Mouse (Mus musculus) gastrocnemius, adult 18-20 months (tissue): Measurements from ENCODE around the gene Marveld1. TPM values are rescaled to one million over a fixed set of nuclear protein-coding genes. Genes with fewer than 3 reads are reported as not detected.

Source experiments
- DNase-seq: peaks from one replicate; pipeline ENCODE4 v3.0.0; 2021; ENCODE audit warnings: low spot score
- total RNA-seq, 2 experiments: library from RNA; stranded (reverse); gene quantifications; 2 replicates each; pipeline ENCODE4 v1.2.3; 2021

The Marveld1 gene
- total RNA-seq, 2 experiments from 2014 or later: 5.3 to 6.9 TPM

- no peak for DNase-seq
Observed at GRCm38 (mm10) chr19:42138517-42139285, 8.5 kb upstream of the Marveld1 start.

DNA sequence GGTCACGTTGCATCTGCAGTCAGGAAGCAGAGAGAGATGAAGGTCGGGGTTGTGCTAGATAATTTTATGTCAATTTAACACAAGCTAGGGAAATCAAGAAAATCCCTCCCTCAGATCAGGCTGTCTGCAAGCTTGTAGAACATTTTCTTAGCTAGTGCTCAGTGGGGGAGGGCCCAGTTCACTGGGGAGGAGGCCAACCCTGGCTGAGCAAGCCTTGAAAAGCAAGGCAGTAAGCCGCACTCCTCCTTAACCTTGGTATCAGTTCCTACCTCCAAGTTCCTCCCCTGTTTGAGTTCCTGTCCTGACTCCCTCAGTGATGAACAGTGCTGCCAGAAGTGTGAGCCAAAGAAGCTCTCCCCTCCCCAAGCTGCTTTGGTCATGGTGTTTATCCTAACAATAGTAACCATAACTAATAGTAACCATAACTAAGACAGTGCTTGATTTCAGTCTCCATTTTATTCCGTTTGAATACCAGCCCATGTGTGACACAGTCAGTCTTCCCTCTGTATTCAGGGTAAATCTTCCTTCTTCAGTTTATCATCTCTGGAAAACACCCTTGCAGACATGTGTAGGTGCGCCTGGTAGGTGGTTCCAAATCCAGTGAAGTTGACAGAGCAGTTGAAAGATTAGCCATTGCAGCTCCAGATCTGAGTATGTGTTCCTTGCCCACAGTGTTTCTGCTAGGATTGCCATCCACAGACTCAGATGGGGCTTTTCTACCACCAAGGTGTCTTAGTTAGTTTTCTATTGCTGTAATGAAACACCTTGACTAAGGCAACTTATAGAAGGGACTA, 7.3 kb upstream of the Marveld1 start:
- DNase-seq: no peak

GRCm38 (mm10) chr19:42141998-42142397, 5.2 kb upstream of the Marveld1 start:
- DNase-seq: no peak

- no peak for DNase-seq
Observed at GRCm38 (mm10) chr19:42142757-42143156, 4.4 kb upstream of the Marveld1 start.

- no peak for DNase-seq
Observed at GRCm38 (mm10) chr19:42144067-42144466, 3.1 kb upstream of the Marveld1 start.

DNA sequence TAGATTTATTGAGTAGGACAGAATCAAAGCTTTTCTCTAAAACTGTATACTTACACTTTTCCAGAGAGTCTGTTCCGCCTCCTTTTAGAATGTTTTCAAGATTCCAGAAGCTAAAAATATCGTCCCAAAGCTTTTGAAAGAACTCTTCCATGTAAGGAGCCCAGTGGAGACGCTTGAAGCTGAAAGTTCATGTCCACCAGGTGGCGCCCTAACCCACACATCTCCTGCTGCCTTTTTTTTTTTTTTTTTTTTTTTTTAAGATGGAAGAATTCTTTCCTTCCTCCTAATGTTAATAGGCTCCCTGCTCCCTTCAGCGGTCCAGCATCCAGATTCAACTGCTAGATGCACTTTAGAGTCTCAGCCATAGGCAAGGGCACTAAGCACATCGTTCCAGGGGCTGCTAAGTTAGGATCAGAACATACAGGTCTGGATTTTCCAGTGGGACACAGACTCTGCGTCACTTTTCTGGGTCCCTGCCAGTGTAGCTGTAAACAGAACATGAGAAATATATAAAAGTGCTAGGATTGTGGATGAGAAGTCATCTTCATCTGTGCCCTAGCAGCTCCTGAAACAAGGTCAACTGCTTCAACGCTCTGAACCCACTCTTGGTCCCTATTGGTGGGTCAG, 2.5 kb upstream of the Marveld1 start:
- peak; percentile 86 for DNase-seq

GRCm38 (mm10) chr19:42145210-42145609, 2.0 kb upstream of the Marveld1 start:
- no peak for DNase-seq

- DNase-seq: no peak
Observed at GRCm38 (mm10) chr19:42145731-42146130, 1.5 kb upstream of the Marveld1 start.

DNA sequence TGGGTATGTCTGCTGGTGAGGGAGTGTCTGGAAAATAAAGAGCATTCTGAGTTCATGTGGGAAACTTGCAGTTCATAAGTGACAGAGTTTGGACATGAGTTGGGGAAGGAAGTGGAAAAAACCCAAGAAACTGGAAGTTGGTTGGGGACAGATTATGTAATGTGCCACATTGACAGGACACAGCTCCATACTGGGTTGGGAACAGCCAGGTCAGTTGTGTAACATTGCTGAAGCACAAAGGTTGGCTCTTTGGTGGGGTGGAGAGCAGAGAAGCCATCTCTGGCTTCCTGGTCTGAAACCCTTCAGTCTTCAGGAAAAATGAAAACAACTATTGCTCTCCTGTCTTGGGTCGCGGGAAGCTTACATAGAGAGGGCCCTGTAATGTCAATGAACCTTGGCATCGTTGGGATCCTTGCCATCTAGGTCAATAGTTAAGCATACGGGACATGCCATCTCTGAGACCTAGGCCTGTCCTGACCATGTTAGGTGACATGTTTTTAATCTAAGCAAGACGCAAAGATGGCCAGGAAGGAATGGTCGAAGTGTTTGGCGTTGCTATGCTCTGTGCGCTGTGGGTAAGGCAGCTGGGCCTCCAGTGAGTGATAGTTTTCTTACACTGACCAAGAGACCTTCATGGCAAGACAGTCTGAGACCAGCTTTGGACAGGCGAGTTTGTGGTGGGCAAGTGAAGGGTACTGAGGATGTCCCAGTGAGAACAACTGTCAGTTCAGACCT, 757 bp upstream of the Marveld1 start:
- no peak for DNase-seq

DNA sequence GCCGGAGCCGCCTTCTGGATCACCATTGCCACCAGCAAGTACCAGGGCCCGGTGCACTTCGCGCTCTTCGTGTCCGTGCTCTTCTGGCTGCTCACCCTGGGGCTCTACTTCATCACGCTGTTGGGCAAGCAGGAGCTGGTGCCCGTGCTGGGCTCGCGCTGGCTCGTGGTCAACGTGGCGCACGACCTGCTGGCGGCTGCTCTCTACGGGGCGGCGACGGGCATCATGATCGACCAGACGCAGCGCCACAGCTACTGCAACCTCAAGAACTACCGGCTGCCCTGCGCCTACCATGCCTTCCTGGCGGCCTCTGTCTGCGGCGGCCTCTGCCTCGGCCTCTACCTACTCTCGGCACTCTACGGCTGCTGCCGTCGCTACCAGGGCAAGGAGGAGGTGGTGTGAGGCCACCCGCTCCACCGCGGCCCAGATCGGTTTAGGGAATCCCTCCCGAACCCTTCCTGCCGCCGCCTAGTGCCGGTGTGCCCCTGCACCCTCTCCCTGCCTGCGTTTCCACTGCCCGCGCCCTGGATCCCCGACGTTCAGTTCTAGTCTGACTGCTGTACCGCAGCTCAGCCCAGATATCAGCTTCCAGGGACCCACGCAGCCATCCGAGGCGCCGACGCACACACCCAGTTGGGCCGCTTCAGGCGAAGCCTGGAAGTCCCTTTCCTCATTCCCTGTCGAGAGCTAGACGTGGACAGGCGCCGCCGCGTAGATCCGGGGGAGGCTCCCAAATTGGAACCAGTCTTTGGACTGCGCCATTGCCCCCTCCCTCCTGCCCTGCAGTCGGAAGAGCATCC, 769 bp downstream of the Marveld1 start:
- peak; percentile 55 for DNase-seq

GRCm38 (mm10) chr19:42148569-42148860, 1.3 kb downstream of the Marveld1 start:
- DNase-seq: no peak

DNA sequence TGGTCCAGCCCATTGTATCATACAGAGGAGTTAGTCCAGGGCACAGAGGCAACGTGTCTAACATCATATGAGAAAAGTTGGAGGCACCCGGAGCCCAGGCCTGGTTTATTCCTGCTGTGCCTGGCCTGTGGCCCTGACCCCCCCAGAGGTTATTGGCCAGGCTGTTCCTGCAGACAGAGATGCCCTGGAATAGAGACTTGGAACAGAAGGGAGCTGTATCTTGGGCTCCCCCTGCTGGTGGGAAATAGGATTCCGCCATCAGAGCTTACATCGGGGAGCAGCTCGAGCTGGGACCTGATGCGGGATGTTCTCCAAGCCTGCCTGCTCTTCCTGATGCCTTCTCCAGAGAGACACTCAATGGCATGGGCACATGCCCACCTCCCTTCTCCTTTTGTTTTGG, 4.8 kb downstream of the Marveld1 start:
- DNase-seq: peak; percentile 91

GRCm38 (mm10) chr19:42157493-42158237, 10.5 kb downstream of the Marveld1 start:
- DNase-seq: no peak

DNA sequence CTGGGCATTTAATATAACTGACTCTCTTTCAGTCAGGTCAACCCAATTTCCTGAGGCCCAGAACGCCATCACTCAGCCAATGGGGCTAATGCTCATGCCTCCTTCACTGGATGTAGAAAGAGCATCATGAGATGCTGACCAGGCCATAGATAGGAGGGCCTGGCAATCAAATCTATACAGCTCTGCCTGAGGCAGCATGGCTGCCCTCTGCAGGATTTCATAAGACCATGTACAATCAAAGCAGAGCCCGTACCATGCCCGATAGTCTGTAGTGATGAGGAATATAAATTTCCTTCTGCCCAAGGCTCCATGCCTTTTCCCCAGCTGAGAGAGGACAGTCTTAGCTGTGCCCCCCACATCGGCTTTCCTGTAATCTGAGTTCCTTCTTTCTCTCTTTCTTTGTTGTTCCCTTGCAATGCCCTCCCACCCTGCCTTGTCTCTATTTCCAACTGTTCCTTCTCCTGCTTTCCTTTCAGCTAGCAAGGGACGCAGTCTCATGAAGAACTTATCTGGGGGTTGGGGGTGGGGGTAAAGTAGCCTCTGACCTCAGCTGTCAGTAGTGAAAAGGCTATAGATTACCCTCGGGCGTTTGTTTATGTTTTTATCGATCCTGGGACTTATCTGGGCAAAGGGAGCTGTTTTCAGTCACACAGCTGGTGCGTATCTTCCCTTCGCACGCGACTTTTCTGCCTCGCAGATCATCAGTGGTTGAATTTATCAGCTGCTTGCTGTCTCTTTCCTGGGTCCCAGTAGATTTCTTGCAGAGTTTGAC, 11.2 kb downstream of the Marveld1 start:
- DNase-seq: no peak

DNA sequence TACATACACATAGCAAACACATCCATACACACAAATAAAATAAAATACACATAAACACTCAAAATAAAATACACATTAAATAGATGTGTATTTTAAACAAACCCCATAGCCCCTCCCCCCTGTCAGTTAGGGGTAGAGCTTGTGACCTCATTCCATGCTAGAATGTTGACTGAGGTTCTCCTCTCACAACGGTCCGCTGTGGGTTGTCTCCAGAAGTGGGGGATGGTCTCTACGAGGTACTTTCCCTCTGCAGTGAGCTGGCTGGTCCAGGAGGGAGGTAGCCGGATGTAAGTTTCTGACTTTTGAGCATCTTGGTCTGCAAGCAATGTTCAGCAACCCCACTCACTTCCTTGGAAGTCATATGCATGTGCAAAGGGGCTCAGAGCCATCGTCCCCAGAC, 16.6 kb downstream of the Marveld1 start, which contains the start of gene Zfyve27:
Gene Zfyve27 (plus strand): TSS at position 188 of the 400 bp plus-strand sequence.
- DNase-seq: no peak

DNA sequence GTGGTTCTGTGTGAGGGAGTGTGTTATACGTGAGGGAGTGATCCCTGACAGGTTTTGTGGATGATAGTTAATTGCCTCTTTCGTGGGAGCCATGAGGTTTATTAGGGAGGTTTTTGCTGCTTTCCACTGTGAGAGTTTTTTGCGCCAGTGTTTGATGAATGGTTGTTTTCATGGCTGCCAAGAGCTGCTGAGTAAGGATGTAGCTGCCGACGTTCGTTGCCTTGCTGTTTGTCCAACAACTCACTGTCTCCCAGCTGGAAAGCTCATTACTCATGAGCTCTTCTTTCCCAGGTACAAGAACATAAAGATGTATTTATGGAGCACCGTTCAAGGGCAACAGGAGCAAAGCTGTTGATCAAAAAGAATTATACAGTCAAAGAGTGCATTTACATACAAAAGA, 17.0 kb downstream of the Marveld1 start:
- no peak for DNase-seq

DNA sequence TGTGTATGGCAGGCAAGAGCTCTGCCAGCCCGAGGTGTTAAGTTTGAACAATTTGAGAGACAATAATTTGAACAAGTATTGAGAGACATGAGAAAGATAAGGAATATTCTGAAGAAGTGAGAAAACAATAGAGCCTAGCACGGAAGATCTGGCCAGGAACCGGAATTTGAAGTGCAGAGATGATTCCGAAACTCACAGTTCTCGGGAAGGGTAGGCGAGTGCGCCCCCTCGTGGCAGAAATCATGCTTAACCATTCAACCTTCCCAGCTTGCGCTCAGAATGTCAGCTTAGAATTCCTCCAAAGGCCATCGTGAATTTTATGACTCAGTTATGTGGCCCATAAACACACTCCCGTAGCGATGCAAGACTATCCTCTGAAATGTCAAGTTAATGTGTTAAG, 18.9 kb downstream of the Marveld1 start:
- DNase-seq: peak; percentile 89

DNA sequence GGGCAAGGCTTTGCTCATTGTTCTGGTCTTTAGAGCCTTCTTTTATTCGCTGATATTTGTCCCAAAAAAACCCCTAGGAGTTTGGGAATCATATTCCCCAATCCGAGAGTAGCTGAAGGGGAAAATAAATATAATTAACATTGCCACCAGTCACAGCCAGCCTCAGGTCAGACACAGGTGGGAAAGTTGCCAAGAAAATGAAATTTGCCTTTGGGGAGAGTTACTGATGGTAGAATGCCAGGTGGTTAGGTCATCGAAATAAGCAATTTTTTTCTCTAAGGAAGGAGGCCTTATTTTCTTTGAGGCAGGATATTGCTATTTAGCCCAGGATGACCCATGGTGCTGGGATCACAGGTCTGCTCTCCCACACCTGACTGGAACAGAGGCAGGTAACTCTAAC, 19.6 kb downstream of the Marveld1 start:
- no peak for DNase-seq

- no peak for DNase-seq
Observed at GRCm38 (mm10) chr19:42167489-42167888, 20.3 kb downstream of the Marveld1 start.
